Mouse (Mus musculus) C2C12 (cell line): ENCODE data around the gene Fry.

ENCODE experiments used
- CTCF ChIP-seq: IDR thresholded peaks from one replicate; pipeline ENCODE4 v1.5.1; 2011; ENCODE audit not compliant: control insufficient read depth, insufficient read depth, insufficient read length
- MAX ChIP-seq: IDR thresholded peaks from one replicate; pipeline ENCODE4 v1.6.1; 2011; ENCODE audit warnings: mild to moderate bottlenecking, control low read depth

DNA sequence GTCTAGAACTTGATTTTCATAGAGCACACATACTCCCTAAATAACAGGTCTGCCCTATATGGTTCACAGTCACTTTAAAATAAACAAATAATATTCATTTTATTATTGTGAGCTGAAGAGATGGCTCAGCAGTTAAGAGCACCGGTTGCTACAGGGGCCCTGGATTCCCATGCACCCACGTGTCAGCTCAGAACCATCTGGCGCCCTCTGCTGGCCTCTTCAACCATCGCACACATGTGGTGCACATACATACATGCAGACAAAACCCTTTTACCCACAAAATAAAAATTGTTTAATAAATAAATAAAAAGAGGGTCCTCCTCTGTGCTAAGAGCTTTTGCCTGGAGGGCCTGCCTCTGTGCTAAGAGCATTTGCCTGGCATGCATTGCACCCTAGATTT, 335.0 kb downstream of the Fry start:
- TF ChIP-seq CTCF: no peak
- no peak for TF ChIP-seq MAX
